Mouse (Mus musculus) adrenal gland, postnatal 4 days (tissue): Measurements from ENCODE around the gene I830077J02Rik. TPM values are rescaled to one million over a fixed set of nuclear protein-coding genes. Genes with fewer than 3 reads are reported as not detected.

Experiments
- DNase-seq, 2 experiments: peaks; one replicate each; pipeline ENCODE4 v3.0.0; 2021 to 2022; ENCODE audit warnings: low spot score in 2 of 2, mixed read lengths in 2 of 2
- long read RNA-seq, 2 experiments: library from polyadenylated mRNA; stranded (forward); transcript quantifications; one replicate each; pipeline ENCODE4 v2.0.0; 2021
- total RNA-seq, 2 experiments: library from RNA; stranded (reverse); gene quantifications; 2 replicates each; pipeline ENCODE4 v1.2.3; 2021

Gene I830077J02Rik
- 1 to 10 TPM in 1 of 2 experiments, under 1 TPM in 1; 0.78 to 1.0 TPM for total RNA-seq
- long read RNA-seq, experiment 1, partial matches to known transcripts: 0 of 2 reads
- long read RNA-seq, experiment 1, other reads (novel, unspliced or antisense): 0 of 2 reads
- long read RNA-seq, experiment 2: 0 reads

DNA sequence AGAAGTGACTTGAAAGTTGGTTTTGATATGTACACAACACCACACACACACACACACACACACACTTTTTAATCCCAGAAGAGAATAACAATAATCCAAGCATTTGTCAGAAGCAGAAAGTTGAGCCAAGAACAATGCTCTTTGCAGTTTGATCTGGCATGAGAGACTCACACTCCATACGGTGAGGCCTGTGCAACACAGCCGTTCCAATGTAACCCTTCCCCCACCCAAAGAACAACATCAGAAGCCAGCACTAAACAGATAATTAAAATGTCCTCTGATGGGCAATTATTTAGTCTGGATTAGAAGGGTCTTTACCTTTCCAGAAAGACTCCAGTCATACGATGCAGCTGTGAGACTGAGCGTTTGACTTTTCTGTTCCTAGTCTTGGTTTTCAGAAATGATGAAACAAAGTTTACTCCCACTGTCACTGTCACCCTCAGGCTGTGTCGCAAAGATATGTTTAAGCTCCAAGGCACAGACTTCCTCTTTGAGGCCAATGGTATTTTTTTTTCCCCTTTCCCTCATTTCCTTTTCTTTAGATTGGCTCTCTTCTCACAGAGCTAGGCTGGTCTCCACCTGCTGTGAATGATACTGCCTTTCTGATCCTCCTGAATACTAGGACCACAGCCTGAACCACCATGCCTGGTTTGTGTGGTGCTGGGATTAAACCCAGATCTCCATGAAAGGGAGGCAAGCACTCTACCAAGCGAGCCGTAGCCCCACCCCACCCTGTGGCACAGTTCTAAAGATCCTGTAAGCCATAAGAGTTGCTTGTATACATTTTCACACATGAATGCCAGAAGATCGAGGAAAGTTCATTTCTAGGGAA, at the start of gene I830077J02Rik:
TSS of gene I830077J02Rik (minus strand) at position 425 of the 832 bp plus-strand sequence.
- DNase-seq: no peak

DNA sequence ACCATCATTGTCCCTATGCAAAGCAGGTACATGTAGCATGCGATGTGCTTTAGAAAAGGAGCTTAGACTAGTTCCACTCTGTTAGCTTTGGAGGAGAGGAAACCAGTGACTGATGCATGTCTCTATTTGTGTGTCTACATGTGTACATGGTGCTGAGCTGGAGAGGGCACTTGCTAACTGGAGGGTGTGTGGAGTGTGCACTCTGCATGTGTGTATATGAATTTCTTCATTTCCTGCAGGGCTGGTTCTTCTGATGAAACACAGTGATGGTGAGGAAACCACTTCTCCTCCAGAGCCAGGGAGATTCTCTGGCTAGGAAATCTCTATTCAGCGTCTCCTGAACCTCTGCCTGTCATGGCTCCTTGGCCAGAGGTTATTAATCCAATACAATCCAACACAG, 41.7 kb upstream of the I830077J02Rik start:
- DNase-seq: no peak

- no peak for DNase-seq
Measured at GRCm38 (mm10) chr3:105973411-105973810, 40.9 kb upstream of the I830077J02Rik start, which contains the start of gene Ovgp1. TSS of gene Ovgp1 (plus strand) at chr3:105973711.

GRCm38 (mm10) chr3:105971831-105972446, 39.5 kb upstream of the I830077J02Rik start:
- DNase-seq: no peak

DNA sequence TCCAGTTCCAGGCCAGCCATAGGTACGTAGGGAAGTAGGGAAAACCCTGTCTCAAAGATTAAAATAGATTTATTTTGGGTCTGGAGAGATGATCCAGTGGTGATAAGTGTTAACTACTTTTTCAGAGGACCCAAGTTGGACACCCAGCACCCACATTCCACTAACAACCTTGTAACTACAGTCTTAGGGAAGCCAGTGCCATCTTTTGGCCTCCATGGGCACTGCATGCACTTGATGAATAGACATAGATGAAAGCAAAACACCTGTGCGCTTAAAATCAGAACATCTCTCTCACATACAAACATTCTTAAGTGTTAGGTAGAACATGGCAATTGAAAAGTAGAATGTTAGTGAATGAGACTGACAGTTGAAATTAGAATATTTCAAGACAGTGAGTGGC, 28.2 kb upstream of the I830077J02Rik start:
- no peak for DNase-seq

DNA sequence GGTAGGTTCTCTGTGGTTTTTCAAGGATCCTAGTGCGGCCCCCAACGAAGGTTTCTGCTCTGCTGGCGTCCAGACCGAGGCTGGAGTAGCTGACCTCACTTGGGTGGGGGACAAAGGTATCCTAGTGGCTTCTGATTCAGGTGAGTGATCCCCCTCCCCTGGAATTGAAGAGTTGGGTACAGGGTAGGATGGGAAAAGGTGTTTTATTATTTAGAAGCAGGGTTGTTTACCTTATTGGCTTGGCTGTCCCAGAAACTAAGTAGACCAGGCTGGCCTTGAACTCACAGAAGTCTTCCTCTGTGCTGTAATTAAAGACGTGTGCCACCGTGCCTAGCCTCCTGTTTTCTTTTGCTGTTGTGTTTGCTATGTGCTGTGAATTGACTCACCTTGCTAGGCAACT, 27.5 kb upstream of the I830077J02Rik start, which contains the start of gene Atp5f1:
TSS of gene Atp5f1 (minus strand) at position 101 of the 400 bp plus-strand sequence.
- no peak for DNase-seq

DNA sequence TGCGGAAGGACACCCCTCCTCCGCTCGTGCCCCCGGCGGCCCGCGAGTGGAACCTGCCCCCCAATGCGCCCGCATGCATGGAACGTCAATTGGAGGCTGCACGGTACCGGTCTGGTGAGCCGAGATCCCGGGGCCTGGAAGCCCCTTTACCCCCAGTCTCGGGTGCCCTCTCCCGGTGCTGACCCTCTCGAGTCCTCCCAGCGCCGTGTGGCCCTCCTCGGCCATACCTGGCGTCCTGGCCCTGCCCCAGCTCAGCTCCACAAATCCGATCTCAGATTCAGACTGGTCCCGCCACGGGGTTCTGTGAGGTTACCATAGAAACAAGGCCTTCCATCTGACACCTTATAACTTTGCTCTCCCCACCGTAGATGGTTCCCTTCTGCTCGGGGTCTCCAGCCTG, 27.1 kb upstream of the I830077J02Rik start:
- peak; percentile 4 to 7 for DNase-seq

- peak; percentile 77 to 94 for DNase-seq
Measured at GRCm38 (mm10) chr3:105958974-105959580, 26.6 kb upstream of the I830077J02Rik start, which contains the start of gene Wdr77. TSS of gene Wdr77 (plus strand) at chr3:105959369.

GRCm38 (mm10) chr3:105958204-105958603, 25.7 kb upstream of the I830077J02Rik start:
- no peak for DNase-seq

DNA sequence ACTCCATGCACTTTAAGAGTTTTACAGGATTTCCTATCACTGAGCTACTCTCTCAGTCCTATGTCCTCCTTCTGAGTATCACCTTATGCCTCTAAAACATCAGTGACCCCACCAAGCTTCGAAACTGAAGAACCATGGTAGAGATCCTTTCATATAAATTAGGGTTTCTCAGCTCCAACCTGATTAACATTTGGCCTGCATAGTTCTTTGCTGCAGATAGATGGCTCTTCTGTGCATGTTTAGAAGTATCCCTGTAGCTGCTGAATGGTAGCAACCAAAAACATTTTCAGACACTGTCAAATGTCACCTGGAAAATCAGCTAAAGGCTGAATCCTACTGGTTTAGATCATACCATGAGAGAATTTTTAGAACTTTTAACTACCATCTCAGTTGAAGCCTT, 24.8 kb upstream of the I830077J02Rik start:
- DNase-seq: no peak

- DNase-seq: no peak
Measured at GRCm38 (mm10) chr3:105951348-105951747, 18.9 kb upstream of the I830077J02Rik start.

GRCm38 (mm10) chr3:105936111-105936510, 3.6 kb upstream of the I830077J02Rik start:
- no peak for DNase-seq

GRCm38 (mm10) chr3:105935033-105935432, 2.6 kb upstream of the I830077J02Rik start:
- DNase-seq: peak in 1 of 2 experiments; percentile 24

- DNase-seq: no peak
Measured at GRCm38 (mm10) chr3:105933926-105934325, 1.5 kb upstream of the I830077J02Rik start.

GRCm38 (mm10) chr3:105931095-105931494, 1.4 kb downstream of the I830077J02Rik start:
- DNase-seq: no peak

GRCm38 (mm10) chr3:105929821-105930220, 2.6 kb downstream of the I830077J02Rik start:
- no peak for DNase-seq

DNA sequence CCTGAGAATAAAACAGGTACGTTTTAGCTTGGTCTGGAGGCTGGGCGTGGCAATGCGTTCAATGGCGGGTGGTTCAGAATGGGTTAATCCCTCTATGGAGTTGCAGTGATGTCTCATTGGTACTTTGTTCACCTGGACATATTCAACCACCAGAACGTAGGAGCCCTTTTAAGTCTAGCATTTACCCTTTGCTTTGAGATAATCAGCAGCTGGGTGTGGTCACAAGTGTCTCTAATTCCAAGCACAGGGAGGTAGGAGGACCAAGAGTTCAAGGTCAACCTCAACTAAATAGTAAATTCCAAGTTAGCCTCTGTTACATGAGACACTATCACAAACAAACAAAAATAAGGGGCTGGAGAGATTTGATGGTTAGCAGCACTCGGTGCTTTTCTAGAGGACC, 3.7 kb downstream of the I830077J02Rik start:
- DNase-seq: no peak

DNA sequence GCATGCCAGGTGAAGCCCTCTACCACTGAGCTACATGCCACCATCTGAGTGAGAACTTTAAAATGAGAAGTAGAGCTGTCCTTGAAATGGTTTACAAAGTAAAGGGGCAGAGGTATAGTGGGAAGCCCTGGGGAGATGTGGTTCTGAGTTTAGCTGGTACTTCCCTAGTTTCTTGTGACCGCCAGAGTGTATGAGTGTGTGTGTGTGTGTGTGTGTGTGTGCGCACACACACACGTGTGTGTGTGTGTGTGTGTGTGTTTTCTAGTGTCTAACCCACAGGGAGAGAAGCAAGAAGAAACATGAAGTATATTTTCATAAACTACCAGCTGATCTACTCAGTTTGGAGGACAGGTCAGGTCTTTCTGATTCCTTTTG, 4.3 kb downstream of the I830077J02Rik start:
- no peak for DNase-seq

DNA sequence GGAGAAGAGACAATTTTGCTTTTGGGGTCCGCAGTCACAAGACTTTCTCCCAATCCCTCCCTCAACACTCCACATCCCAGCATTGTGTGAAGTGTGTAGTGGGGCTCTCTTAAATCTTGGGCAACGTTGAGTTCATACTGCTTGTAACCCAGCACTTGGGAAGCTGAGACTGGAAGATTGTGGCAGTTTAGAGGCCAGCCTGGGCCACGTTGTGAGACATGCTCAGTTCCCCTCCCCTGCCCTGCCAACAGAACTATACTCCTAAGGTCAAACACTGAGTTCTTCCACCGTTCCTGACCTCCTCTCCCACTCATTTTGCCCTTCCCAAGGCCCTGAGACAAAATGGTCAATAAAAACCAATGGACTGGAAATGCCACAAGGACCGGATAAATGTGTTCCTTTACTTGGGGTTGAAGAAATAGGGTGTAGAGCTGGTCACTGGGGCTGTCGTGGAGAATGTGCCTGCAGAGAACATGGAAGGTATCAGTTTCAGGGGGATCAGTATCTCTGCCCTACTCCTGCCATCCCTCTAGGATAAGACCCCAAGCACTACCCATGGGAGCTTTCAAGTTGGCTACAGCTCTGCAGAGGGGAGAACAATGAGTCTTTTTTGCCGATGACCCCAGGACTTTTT, 4.8 kb downstream of the I830077J02Rik start:
- DNase-seq: no peak

GRCm38 (mm10) chr3:105924616-105925015, 7.8 kb downstream of the I830077J02Rik start:
- DNase-seq: no peak

DNA sequence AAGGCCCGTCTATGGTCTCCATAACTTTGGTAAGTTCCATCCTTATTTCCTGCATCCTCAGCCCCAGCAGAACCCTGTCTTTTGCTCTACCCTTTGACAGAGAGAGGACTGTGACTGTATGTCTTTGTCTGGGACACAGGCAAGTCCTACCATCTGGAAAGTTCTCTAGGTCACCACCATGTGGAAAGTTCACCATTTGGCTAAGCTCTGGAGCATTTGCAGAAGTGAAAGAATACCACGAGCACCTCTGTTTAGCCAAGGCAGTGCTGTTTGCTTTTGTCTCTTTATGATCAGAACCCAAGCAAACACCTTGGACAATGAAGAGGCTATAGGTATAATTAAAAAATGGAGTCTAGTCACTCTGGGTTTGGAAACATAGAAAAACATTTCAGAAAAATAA, 10.5 kb downstream of the I830077J02Rik start:
- DNase-seq: no peak
